Mouse (Mus musculus) brain, embryonic 18.5 days (tissue): ENCODE data around the gene B4galt5.

Experiments
- DNase-seq: peaks from one replicate; pipeline ENCODE4 v3.0.0-alpha.2; 2012; ENCODE audit warnings: low read depth, low spot score

B4galt5 gene

GRCm38 (mm10) chr2:167358499-167358898, 9.5 kb upstream of the B4galt5 start:
- no peak for DNase-seq

- DNase-seq: no peak
Observed at GRCm38 (mm10) chr2:167356885-167357284, 7.9 kb upstream of the B4galt5 start.

DNA sequence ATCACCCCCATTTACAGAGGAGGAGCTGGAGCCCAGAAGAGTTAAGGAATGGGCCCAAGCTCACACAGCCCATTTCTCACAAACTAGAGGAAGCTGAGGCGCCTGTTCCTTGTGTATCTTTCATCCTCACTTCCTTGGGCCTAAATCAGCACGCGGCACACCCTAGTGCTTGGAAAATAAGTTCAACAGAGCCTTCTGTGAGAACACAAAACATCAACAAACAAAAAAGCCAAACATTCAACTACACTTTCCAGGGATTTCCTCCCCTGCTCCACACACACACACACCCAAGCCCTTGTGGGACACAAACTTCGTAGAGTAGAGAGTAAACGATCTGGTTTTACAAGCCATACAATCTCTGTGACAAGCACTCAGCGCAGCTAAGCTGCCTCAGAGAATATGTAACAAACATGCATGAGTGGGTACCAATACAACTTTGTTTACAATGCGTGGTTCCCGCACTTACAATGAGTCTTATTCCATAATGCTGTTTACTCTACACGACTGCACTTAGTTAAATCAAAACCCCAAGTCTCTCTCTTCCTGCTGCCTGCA, 5.7 kb upstream of the B4galt5 start:
- DNase-seq: no peak

GRCm38 (mm10) chr2:167354046-167354445, 5.1 kb upstream of the B4galt5 start:
- no peak for DNase-seq

DNA sequence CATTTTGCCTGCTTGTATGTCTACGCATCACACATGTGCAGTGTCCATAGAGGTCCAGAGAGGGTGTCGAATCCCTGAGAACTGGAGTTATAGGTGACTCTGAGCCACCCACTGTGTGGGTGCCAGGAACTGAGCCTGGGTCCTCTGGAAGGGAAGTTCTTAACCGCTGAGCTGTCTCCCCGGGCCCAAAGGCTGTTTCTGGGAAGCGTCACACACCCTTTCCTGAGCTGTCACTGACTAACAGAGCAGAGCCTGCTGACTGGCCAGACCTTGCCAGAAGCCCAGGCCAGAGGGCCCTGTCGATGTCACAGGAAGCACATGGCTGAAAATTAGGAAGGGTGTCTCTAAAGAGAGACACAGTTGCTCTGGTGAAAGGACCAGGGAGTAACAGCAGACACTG, 3.5 kb upstream of the B4galt5 start:
- no peak for DNase-seq

DNA sequence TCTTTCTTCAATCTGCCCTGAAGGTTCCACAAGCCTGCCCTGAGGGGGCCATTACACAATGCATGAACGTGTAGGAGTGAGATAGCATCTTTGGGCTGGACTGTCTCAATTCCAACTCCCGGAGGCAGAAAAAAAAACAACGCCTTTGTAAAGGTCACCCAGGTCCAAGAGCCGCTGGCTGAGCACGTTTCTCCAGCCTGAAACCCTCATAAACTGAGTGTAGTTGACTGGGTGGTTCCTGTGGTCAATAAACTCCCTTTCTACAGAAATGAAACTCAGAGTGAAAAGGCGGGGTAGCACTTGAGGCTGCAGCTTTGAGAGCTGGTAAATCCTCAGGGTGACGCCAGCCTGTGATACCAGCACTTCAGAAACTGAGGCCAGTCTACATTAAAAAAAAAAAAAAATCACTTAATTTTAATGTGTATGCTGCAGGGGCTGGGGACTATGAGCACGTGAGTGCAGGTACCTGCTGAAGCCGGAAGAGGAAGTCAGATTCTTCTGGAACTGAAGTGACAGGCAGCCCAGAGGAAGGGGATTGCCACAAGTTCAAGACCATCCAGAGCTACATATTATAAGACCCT, 2.5 kb upstream of the B4galt5 start:
- no peak for DNase-seq

GRCm38 (mm10) chr2:167350126-167350650, 1.2 kb upstream of the B4galt5 start:
- DNase-seq: no peak

- DNase-seq: peak; percentile 96
Observed at GRCm38 (mm10) chr2:167349283-167349936, 427 bp upstream of the B4galt5 start.

DNA sequence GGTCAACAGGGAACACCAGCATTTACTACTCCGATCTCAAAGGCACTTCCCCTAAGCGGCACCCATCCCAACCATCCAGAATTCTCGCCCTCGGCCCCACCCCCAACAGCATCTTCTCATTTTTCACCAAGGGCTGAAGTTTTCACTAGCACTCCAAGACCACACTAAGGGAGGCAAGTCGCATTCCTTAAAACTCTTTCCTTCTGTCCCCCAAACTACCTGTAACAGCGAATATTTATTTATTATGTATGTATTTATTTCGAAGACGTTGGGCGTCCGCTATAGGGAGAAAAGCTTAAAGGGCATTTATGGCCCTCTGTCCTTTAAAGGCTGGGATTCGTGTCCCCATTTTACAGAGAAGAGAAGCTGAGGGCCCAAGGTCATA, 1.0 kb downstream of the B4galt5 start:
- no peak for DNase-seq

- no peak for DNase-seq
Observed at GRCm38 (mm10) chr2:167347361-167347760, 1.6 kb downstream of the B4galt5 start.

- DNase-seq: no peak
Observed at GRCm38 (mm10) chr2:167345508-167346164, 3.3 kb downstream of the B4galt5 start.

DNA sequence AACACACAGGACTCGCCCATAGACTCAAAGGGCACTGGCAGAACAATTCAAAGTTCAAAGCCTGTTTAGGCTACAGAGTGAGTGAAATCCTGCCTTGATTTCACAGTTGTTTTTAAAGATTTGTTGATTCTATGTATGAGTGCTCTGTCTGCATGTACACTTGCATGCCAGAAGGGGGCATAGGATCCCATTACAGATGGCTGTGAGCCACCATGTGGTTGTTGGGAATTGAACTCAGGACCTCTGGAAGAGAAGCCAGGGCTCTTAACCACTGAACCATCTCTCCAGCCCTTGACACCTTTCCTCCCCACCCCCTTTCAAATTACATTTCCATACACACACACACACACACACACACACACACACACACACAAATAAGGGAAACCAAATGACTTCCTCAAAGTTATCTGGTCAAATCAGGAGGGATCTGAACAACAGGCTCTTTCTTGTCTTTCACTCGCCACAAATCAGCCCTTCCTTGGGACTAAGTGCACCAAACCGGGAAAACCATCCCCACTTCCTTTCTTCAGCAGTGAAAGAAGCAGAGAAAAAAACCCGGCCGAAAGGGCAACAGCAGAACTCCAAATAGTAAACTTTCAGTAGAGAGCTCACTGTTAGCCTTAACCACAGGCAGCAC, 4.0 kb downstream of the B4galt5 start:
- DNase-seq: no peak

GRCm38 (mm10) chr2:167343369-167344140, 5.4 kb downstream of the B4galt5 start:
- DNase-seq: no peak

DNA sequence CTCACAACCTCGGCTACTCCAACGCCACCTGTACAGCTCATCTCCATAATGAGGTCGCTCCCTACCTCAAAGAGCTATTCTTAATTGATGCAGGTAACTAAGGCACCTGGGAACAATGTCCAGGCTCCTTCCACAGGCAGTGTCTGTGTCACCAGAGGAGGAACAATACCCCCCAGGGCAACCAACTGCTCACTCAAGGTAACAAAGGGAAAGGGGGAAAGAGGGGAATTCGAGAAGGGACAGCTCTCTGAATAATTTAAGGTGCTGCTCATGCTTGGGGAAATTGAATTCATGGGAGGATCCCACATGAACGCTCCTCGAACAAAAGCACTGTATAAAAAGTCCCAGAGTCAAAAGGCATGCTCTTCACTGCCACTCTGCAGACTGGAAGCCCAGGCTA, 6.1 kb downstream of the B4galt5 start:
- DNase-seq: no peak

DNA sequence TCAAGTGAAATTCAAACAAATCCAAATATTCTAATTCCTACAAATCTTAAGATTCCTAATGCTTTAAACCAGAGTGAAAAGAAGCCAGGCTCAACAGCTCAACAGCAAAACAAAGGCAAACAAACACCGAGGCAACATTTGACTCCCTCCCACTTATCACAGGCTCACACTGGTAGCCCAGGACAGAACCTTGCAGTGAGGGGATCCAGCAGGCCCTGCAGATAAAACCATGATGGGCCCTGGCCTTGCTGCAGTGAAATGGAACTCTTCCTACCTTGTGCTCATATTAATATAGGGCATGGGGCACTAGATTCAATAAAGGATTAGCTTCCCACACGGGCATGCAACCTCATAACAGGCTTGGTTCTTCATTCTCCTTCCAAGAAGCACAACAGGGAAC, 11.4 kb downstream of the B4galt5 start:
- DNase-seq: no peak

- no peak for DNase-seq
Observed at GRCm38 (mm10) chr2:167337214-167337512, 11.8 kb downstream of the B4galt5 start.

GRCm38 (mm10) chr2:167336384-167337213, 12.4 kb downstream of the B4galt5 start:
- no peak for DNase-seq

DNA sequence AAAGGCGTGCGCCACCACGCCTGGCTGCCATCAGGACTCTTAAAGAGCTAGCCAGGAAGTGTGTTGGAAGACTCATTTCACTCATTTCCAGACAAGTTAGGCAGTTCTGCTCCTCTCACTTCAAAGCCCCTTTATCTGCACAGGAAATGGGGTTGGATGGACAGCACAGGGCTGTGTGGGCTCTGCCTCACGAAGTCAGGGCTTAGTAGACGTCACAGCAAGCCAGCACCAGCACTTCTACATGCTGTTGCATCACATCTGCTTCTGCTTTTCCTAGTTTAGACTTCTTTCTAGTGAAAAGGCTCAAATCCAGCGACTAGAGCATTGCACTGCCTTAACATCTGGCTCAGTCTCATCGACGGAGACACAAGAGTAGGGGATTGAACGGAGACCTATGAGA, 13.9 kb downstream of the B4galt5 start:
- DNase-seq: no peak

GRCm38 (mm10) chr2:167334312-167334711, 14.7 kb downstream of the B4galt5 start:
- no peak for DNase-seq

- no peak for DNase-seq
Observed at GRCm38 (mm10) chr2:167333450-167333849, 15.5 kb downstream of the B4galt5 start.
